Mouse (Mus musculus) spleen, adult 18-20 months (tissue): ENCODE measurements at regions not wholly inside any gene's neighbourhood (a gene's known extent, or its start where the extent isn't known, plus 50 kb on each side); places are given as distances from the start of the nearest gene placed in this dataset.

Experiments
- DNase-seq, 2 experiments: peaks; one replicate each; pipeline ENCODE4 v3.0.0; 2022; ENCODE audit warnings: mixed read lengths in 2 of 2

GRCm38 (mm10) chrX:99204077-99204476 is 68.1 kb downstream of the Efnb1 start:
- no peak for DNase-seq

GRCm38 (mm10) chrX:99201081-99201480 is 65.2 kb downstream of the Efnb1 start:
- DNase-seq = no peak

GRCm38 (mm10) chrX:99199669-99200068 is 63.7 kb downstream of the Efnb1 start:
- no peak for DNase-seq

- DNase-seq = peak; percentile 15 to 18
These were observed 63.2 kb downstream of the Efnb1 start for GRCm38 (mm10) chrX:99198961-99199631.
